Mouse (Mus musculus): ENCODE results near the gene Cmtm8. TPM values are rescaled to one million over a fixed set of nuclear protein-coding genes. Genes with fewer than 3 reads are reported as not detected.

Cmtm8 gene
- polyA plus RNA-seq, 1 experiment from 2014 or later = 20.6 TPM

DNA sequence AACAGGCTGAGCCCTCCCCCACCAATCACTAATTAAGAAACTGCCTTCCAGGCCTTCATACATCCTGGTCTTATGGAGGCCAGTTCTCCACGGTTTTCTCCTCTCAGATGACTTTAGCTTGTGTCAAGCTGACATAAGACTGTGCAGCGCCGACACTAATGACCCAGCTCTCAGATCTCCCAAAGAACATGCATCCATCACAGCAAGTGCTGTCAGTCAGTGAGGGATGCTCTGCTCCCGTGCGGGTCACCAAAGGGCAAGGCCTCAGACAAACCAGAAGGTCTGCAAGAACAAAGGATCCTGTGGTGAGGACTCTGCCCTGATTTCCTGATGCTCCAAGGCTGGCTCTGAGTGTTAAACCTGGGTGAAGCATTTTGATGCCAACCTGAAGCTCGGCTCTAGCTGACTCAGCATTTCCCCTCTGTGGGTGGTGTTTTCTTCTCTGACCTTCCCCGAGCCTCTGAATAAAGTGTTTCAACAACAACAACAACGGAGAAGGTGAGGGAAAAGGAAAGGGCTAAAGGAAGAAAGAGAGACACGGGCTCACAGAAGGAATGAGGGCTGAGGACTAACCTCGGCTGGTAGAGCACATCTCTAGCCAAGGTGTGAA, 44.4 kb downstream of the Cmtm8 start:
- no peak overlapping the region for H3K9ac ChIP-seq
- peaks cover 6% of the 10 kb centered on the region; the same call in 1 of the 2 replicates for H3K4me1 ChIP-seq
- no peaks in the 10 kb centered on the region for H3K27me3 ChIP-seq
- H3K4me2 ChIP-seq = no peak overlapping the region
- H3K27ac ChIP-seq = no peak overlapping the region
- 48% methylated on average over 10 of the region's 10 CpGs for WGBS
- no peak for ATAC-seq (ENCODE audit: insufficient number of reproducible peaks, low FRiP score, low TSS enrichment, low read depth)
- H3K4me3 ChIP-seq = no peak overlapping the region
- H3K36me3 ChIP-seq = no peaks in the 10 kb centered on the region
- H3K9me3 ChIP-seq = no peaks in the 10 kb centered on the region

DNA sequence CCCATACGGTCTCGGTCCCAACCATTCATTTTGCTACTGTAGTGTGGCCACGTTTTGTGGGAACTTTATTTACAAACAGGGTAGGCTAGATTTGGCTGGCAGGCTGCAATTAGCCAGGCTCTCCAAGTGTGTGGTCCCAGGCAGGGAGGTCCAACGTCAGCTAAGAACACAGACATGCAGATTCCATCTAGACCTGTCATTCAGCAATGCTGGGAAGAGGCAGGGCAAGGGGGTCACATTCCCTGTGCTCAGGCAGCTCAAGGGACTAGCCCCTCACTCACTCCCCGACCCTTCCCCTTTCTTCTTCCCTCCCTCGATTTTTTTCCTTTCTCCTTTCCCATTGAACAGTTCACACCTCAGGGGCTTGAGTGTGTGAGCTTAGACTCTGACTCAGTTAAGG, 45.1 kb downstream of the Cmtm8 start:
- H3K4me2 ChIP-seq = no peak overlapping the region
- no peak overlapping the region for H3K4me3 ChIP-seq
- no peaks in the 10 kb centered on the region for H3K9me3 ChIP-seq
- no peak overlapping the region for H3K9ac ChIP-seq
- WGBS = 35% methylated on average over 6 of the region's 6 CpGs
- no peaks in the 10 kb centered on the region for H3K27me3 ChIP-seq
- ATAC-seq (ENCODE audit: insufficient number of reproducible peaks, low FRiP score, low TSS enrichment, low read depth) = no peak
- no peak overlapping the region for H3K27ac ChIP-seq
- H3K4me1 ChIP-seq = peaks cover 5% of the 10 kb centered on the region; the same call in 1 of the 2 replicates
- H3K36me3 ChIP-seq = no peaks in the 10 kb centered on the region

DNA sequence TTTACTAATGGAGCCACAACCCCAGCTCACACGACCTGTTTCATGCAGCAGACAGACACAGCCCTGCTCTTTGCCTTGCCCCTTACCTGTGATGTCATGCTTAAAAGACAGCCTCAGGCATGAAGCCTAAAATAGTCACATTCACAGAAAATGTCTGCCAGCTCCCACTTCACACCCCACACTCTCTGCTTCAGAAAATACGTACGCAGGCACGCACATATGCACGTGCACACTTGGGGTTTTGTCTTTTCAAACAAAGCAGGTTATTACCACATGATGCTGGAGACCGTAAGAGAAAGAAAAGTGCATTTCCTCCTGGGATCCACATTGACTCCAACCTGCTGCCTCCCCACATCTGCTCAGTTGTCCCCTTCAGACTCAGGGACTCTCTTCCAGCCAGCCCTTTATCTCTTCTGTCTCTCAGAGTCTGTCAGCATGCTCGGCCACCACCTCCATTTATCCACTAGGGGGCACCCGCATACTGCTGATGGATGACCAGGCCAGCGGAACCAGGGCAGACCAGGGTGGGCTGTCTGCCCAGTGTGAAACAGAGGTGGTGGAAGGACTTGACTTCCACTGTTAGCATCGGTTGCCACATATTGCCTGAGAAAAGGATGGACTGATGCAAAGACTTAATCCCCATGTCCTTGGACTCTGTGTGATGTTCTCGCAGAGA, 46.5 kb downstream of the Cmtm8 start:
- Histone ChIP-seq H3K9me3 (no peaks in the 10 kb centered on the region), H3K4me1 (peaks cover 5% of the 10 kb centered on the region; the same call in 1 of the 2 replicates), H3K27ac (no peak overlapping the region), H3K36me3 (no peaks in the 10 kb centered on the region), H3K27me3 (no peaks in the 10 kb centered on the region), H3K4me2 (no peak overlapping the region), H3K9ac (no peak overlapping the region), H3K4me3 (no peak overlapping the region)
- ATAC-seq (ENCODE audit: insufficient number of reproducible peaks, low FRiP score, low TSS enrichment, low read depth) = peak; percentile 60; the same call in 1 of the 2 replicates
- WGBS = 52% methylated on average over 11 of the region's 11 CpGs

DNA sequence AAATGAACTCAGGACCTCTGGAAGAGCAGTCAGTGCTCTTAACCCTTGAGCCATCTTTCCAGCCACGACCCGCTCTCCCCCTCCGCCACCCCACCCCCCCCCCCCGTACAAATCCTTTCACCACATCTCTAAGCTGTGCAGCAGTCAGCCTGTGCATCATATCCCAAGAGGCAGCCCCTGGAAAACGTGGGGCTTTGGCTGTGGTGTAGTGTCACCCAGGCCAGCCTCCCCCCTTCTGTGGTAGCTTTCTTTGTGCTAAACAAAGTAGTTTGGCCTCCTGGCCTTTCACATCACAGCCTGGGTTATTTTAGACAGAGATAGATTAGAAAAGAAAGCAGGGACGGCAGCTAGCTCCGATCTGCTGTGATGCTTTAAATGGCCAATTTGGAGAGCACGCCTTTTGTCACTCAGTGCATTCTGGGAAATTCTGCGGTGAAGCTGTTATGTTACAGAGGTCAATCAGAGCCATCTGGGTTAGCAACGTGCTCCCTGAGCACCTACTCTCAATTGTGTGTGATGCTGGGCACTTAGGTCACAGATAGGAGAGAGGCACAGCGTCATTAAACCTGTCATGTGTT, 47.4 kb downstream of the Cmtm8 start:
- H3K9me3 ChIP-seq = no peaks in the 10 kb centered on the region
- no peak overlapping the region for H3K4me3 ChIP-seq
- H3K4me1 ChIP-seq = peaks cover 5% of the 10 kb centered on the region; the same call in 1 of the 2 replicates
- no peak for ATAC-seq (ENCODE audit: insufficient number of reproducible peaks, low FRiP score, low TSS enrichment, low read depth)
- H3K36me3 ChIP-seq = no peaks in the 10 kb centered on the region
- WGBS = 50% methylated on average over 11 of the region's 11 CpGs
- no peak overlapping the region for H3K4me2 ChIP-seq
- H3K27ac ChIP-seq = no peak overlapping the region
- H3K9ac ChIP-seq = no peak overlapping the region
- no peaks in the 10 kb centered on the region for H3K27me3 ChIP-seq

- no peak overlapping the region for H3K4me2 ChIP-seq
- H3K9ac ChIP-seq = no peak overlapping the region
- 74% methylated on average over 4 of the region's 4 CpGs for WGBS
- no peaks in the 10 kb centered on the region for H3K9me3 ChIP-seq
- H3K27ac ChIP-seq = no peak overlapping the region
- H3K27me3 ChIP-seq = no peaks in the 10 kb centered on the region
- H3K4me1 ChIP-seq = peaks cover 12% of the 10 kb centered on the region; the same call in 1 of the 2 replicates
- no peak overlapping the region for H3K4me3 ChIP-seq
- ATAC-seq (ENCODE audit: insufficient number of reproducible peaks, low FRiP score, low TSS enrichment, low read depth) = no peak
- no peaks in the 10 kb centered on the region for H3K36me3 ChIP-seq
These were observed 49.5 kb downstream of the Cmtm8 start for GRCm38 (mm10) chr9:114794491-114794890.

DNA sequence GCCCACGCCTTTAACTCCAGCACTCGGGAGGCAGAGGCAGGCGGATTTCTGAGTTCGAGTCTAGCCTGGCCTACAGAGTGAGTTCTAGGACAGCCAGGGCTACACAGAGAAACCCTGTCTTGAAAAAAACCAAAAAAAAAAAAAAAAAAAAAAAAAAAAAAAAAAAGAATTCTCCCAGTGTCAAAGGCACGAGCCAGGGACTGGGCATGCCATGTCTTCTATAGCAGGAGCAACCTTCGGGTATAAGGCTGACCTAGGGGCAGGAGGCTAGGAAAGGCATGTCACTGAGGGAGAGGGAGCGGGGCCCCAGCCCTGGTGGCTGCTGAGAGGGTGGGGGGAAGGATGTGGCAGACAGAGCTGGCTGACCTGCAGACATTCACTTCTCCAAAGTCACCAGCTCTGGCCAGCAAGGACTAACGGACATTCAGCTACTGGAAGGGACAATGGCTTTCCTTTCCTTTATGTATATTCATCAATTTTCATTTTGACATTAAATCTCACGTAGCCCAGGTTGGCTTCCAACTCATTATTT, 50.1 kb downstream of the Cmtm8 start:
- no peaks in the 10 kb centered on the region for H3K36me3 ChIP-seq
- ATAC-seq (ENCODE audit: insufficient number of reproducible peaks, low FRiP score, low TSS enrichment, low read depth) = no peak
- H3K4me2 ChIP-seq = no peak overlapping the region
- H3K27me3 ChIP-seq = no peaks in the 10 kb centered on the region
- H3K4me3 ChIP-seq = no peak overlapping the region
- H3K27ac ChIP-seq = no peak overlapping the region
- no peaks in the 10 kb centered on the region for H3K9me3 ChIP-seq
- H3K9ac ChIP-seq = no peak overlapping the region
- WGBS = 85% methylated on average over 9 of the region's 9 CpGs
- peaks cover 13% of the 10 kb centered on the region; the same call in 1 of the 2 replicates for H3K4me1 ChIP-seq

DNA sequence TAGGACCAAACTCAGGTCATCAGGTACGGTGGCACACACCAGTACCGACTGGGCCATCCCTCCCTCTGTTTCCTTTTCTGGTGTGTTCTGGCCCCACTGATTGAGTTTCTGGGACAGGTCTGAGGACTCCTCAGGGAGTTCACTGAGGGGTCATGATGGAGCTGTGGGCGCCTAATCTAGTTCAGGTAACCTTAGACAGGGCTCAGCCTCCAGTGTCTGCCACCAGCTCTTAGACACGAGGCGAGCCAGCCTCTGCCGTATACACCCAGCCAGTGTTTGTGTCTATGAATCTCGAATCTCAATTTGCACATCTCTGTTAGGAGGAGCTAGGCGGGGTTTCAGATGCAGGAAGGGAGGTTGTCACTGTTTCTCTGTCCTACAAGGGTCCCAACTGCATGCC, 54.0 kb downstream of the Cmtm8 start:
- H3K4me1 ChIP-seq = peaks cover 10% of the 10 kb centered on the region; the same call in 1 of the 2 replicates
- 79% methylated on average over 8 of the region's 8 CpGs for WGBS
- no peaks in the 10 kb centered on the region for H3K9me3 ChIP-seq
- no peaks in the 10 kb centered on the region for H3K36me3 ChIP-seq
- no peak overlapping the region for H3K4me3 ChIP-seq
- no peak overlapping the region for H3K27ac ChIP-seq
- no peaks in the 10 kb centered on the region for H3K27me3 ChIP-seq
- H3K4me2 ChIP-seq = no peak overlapping the region
- H3K9ac ChIP-seq = no peak overlapping the region
- ATAC-seq (ENCODE audit: insufficient number of reproducible peaks, low FRiP score, low TSS enrichment, low read depth) = no peak

GRCm38 (mm10) chr9:114789557-114789956, 54.4 kb downstream of the Cmtm8 start:
- no peak overlapping the region for H3K4me3 ChIP-seq
- 54% methylated on average over 7 of the region's 7 CpGs for WGBS

GRCm38 (mm10) chr9:114788697-114789096, 55.3 kb downstream of the Cmtm8 start:
- Histone ChIP-seq H3K27ac (no peak overlapping the region), H3K4me2 (no peak overlapping the region), H3K9me3 (no peaks in the 10 kb centered on the region), H3K4me3 (no peak overlapping the region), H3K27me3 (no peaks in the 10 kb centered on the region), H3K4me1 (peaks cover 10% of the 10 kb centered on the region; the same call in 1 of the 2 replicates), H3K36me3 (no peaks in the 10 kb centered on the region), H3K9ac (no peak overlapping the region)
- WGBS = 83% methylated on average over 8 of the region's 8 CpGs
- ATAC-seq (ENCODE audit: insufficient number of reproducible peaks, low FRiP score, low TSS enrichment, low read depth) = no peak

More at GRCm38 (mm10) chr9:114789557-114789956, 54.4 kb downstream of the Cmtm8 start:
- no peak overlapping the region for H3K4me2 ChIP-seq
- peaks cover 10% of the 10 kb centered on the region; the same call in 1 of the 2 replicates for H3K4me1 ChIP-seq
- H3K27me3 ChIP-seq = no peaks in the 10 kb centered on the region
- H3K27ac ChIP-seq = no peak overlapping the region
- H3K36me3 ChIP-seq = no peaks in the 10 kb centered on the region
- no peaks in the 10 kb centered on the region for H3K9me3 ChIP-seq
- ATAC-seq (ENCODE audit: insufficient number of reproducible peaks, low FRiP score, low TSS enrichment, low read depth) = no peak
- no peak overlapping the region for H3K9ac ChIP-seq

GRCm38 (mm10) chr9:114787716-114788115, 56.2 kb downstream of the Cmtm8 start:
- H3K4me1 ChIP-seq = peaks cover 10% of the 10 kb centered on the region; the same call in 1 of the 2 replicates

GRCm38 (mm10) chr9:114787134-114787533, 56.8 kb downstream of the Cmtm8 start:
- no peak for ATAC-seq (ENCODE audit: insufficient number of reproducible peaks, low FRiP score, low TSS enrichment, low read depth)
- 93% methylated on average over 5 of the region's 5 CpGs for WGBS

More at GRCm38 (mm10) chr9:114787716-114788115, 56.2 kb downstream of the Cmtm8 start:
- Histone ChIP-seq H3K9ac (no peak overlapping the region), H3K9me3 (no peaks in the 10 kb centered on the region), H3K27ac (no peak overlapping the region), H3K27me3 (no peaks in the 10 kb centered on the region), H3K4me3 (no peak overlapping the region), H3K4me2 (no peak overlapping the region), H3K36me3 (no peaks in the 10 kb centered on the region)
- WGBS = 89% methylated on average over 7 of the region's 7 CpGs
- no peak for ATAC-seq (ENCODE audit: insufficient number of reproducible peaks, low FRiP score, low TSS enrichment, low read depth)

More at GRCm38 (mm10) chr9:114787134-114787533, 56.8 kb downstream of the Cmtm8 start:
- Histone ChIP-seq H3K9me3 (no peaks in the 10 kb centered on the region), H3K4me3 (no peak overlapping the region), H3K4me1 (peaks cover 10% of the 10 kb centered on the region; the same call in 1 of the 2 replicates), H3K4me2 (no peak overlapping the region), H3K27me3 (no peaks in the 10 kb centered on the region), H3K36me3 (no peaks in the 10 kb centered on the region), H3K27ac (no peak overlapping the region), H3K9ac (no peak overlapping the region)

Measured in limb, embryonic 15.5 days (tissue).